Mouse (Mus musculus) cortical plate, adult 2 months (tissue): ENCODE results near the gene Saxo2.

Source experiments
- CTCF ChIP-seq: fragments of 200-500 bp; IDR thresholded peaks from 2 replicates; pipeline ENCODE4 v1.5.1; 2011; ENCODE audit warnings: mild to moderate bottlenecking, control low read depth, low read length; ENCODE audit not compliant: insufficient read depth; ENCODE audit errors: extremely low read depth
- POLR2A ChIP-seq: fragments of 200-500 bp; IDR thresholded peaks from 2 replicates; pipeline ENCODE4 v1.6.1; 2011; ENCODE audit warnings: mild to moderate bottlenecking, low read length, control low read depth; ENCODE audit not compliant: insufficient read depth; ENCODE audit errors: extremely low read depth

GRCm38 (mm10) chr7:82676834-82677233 lies 28.5 kb upstream of the Saxo2 start:
- peak; percentile 61 for TF ChIP-seq CTCF
- no peak for TF ChIP-seq POLR2A
